Mouse (Mus musculus) liver, adult 2 months (tissue): ENCODE results near the gene Cldn11.

Source experiments
- CTCF ChIP-seq: fragments of 200-500 bp; IDR thresholded peaks from 2 replicates; pipeline ENCODE4 v1.5.1; 2011; ENCODE audit warnings: low read depth, low read length, control low read depth
- POLR2A ChIP-seq: fragments of 200-500 bp; IDR thresholded peaks from 2 replicates; pipeline ENCODE4 v1.6.1; 2011; ENCODE audit warnings: low read length, control low read depth; ENCODE audit not compliant: insufficient read depth; ENCODE audit errors: extremely low read depth

- TF ChIP-seq CTCF (no peak), POLR2A (no peak)
These were observed 40.6 kb upstream of the Cldn11 start for GRCm38 (mm10) chr3:31109108-31109507.
